Mouse (Mus musculus): ENCODE results near the gene Slc39a11. TPM values are rescaled to one million over a fixed set of nuclear protein-coding genes. Genes with fewer than 3 reads are reported as not detected.
"Not testable (repeated sequence)": the region's sequence is repeated elsewhere in the genome, so short reads cannot be mapped to it uniquely, and the experiment has no call there.

The Slc39a11 gene
- total RNA-seq, 2 experiments from 2014 or later, result 3.6 TPM

DNA sequence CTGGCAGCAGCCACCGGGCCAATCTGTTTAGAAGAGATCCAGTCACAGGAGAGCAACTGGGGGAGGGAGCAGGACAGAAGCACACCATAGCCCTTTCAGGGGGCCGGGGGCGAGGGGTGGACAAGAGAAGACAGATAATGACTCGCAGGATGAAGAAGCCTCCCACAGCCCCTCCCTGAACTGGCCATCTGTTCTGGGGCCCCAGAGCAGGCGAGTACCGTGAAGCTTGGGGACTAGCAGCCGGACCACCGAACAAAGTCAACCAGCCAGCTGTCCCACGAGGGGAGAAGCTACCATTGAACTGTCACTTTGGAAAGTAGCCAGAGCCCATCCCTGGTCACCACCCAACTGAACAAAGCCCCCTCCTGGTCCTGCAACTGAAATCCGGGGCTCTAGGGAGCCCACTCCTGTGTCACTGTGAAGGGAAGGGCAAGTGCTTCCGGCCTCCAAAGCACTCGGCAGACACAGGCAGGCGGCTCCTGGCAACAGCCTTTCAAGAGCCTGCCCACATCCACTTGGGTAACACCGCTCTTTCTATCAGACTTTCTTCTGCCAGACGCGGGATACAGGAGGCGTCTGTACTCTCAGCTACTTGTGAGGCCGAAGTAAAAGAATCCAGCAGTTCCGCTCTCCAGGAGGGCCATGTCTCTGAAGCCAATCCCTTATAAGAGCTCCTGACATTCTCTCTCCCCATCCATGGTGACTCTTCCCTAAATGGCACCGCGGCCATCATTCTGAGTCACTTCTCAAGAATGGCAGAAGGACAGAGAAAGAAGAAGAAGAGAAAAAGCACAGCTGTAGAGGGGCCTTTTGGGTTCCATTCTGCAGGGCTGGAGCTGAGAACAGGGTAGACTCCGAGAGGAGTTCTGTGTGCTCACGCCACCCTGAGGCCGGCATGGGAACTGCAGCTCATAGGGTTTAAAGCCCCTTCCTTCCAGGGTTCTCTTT lies 37.9 kb downstream of the Slc39a11 start:
- DNase-seq, result peak; percentile 47
- intact Hi-C loops (cut with DNase I; ENCODE audit: low total_unique reads), result loop anchor here (10.0 kb wide), 1 partner anchor 107 kb away; no protein-coding TSS in a partner anchor

DNA sequence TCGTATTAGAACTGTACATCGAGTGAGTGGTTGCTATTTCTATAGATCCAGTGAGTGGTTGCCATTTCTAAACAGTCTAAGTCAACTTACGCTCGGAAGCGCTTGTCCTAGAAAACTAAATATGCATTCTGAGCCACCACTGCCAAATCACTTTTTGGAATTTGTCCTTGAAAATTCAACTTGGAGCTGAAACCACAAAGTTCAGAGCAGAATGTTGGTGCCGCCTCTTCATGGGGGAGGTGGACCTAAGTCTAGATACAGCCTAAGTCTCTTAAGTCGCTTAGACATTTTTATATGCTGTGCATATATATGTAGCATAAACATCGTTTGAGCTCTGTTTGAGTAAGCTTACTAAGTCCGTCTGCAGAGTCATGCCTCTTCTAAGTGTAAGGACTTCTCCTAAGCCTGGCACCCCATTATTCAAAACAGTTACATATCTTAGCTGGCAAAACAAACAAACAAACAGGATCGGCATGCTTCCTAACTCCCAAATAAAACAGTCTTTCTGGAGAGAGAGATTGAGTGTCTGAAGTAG lies 38.7 kb downstream of the Slc39a11 start:
- intact Hi-C loops (cut with DNase I; ENCODE audit: low total_unique reads), result loop anchor here (10.0 kb wide), 1 partner anchor 106 kb away; no protein-coding TSS in a partner anchor
- DNase-seq, result no peak

DNA sequence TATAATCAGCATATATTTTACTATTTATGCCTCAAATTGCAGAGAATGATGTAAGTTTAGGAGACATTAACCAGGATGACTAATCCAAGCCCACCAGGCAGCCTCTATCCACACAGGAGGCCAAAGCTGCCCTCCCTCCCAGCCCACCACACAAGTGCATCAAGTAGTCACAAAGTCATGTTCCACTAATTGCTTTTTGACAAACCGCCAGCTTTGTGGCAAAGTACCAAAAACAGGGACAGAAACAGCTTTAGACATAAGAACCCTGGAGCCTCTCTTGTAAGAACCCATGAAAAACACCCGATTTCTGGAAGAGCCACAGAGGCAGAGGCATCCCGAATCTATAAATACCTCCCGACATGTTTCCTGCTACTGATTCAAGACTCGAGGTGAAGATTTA lies 39.6 kb downstream of the Slc39a11 start:
- no peak for DNase-seq
- intact Hi-C loops (cut with DNase I; ENCODE audit: low total_unique reads), result loop anchor here (10.0 kb wide), 1 partner anchor 105 kb away; no protein-coding TSS in a partner anchor

DNA sequence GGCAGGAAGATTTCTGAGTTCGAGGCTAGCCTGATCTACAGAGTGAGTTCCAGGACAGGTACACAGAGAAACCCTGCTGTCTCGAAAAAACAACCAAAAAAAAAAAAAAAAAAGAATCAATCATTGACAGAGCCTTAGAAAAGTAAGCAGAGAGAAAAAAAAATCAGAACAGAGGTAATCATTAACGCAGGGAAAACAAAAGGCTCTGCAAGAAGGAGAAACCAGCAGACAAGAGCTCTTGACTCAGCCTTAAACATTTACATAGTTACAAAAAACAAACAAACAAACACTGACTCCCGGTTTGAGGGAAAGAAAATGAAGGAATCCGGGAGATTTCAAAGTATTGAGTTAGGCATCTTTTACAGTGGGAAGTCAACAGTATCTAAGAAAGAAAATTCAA lies 40.3 kb downstream of the Slc39a11 start:
- DNase-seq, result no peak
- intact Hi-C loops (cut with DNase I; ENCODE audit: low total_unique reads), result no loop called here

DNA sequence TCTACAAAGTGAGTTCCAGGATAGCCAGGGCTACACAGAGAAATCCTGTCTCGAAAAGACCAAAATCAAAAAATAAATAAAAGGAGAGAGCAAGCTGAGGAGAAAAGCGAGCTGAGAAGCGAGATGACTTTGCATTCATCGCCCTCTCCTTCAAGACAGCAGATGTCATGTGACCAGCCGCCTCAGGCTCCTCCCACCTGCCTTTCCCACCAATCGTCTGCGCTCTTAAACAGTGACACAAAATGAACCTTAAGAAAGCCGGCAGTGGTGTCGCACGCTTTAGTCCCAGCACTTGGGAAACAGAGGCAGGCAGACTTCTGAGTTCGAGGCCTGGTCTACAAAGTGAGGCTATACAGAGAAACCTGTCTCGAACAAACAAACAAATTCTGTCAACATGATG lies 42.3 kb downstream of the Slc39a11 start:
- intact Hi-C loops (cut with DNase I; ENCODE audit: low total_unique reads), result no loop called here
- no peak for DNase-seq

DNA sequence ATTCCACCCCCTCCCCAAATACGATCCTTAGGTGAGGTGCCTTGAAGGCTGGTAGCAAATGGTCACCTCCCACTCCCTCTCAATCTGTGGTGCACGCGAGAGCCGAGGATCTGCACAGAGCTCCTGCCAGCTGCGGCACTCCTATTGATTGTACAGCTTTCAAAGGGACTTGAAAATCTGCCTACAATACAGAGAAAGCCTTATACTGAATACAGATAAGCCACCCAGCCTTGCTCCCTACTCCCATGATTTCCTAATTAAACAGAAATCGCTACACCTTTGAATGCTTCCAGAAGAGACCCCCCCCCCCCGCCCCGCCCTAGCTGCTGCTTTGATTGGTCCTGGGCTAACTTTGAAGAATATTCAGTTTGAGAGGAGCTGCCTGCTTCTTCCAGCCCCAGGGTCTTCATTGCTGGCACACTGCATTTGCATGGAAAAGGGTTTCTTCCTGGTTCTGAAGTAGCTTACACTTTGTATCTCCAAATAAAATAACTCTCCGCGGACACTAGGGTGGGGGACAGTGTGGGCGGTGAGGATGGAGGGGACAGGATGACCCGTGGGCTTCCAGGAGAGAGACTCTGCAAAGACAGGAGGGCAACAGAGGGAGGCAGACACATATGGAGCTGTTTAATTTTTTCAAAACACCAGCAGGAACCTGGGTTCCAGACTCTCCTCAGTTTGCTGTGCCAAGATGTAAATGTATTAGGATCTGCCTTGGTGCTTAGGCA lies 48.1 kb downstream of the Slc39a11 start:
- intact Hi-C loops (cut with DNase I; ENCODE audit: low total_unique reads), result no loop called here
- no peak for DNase-seq

DNA sequence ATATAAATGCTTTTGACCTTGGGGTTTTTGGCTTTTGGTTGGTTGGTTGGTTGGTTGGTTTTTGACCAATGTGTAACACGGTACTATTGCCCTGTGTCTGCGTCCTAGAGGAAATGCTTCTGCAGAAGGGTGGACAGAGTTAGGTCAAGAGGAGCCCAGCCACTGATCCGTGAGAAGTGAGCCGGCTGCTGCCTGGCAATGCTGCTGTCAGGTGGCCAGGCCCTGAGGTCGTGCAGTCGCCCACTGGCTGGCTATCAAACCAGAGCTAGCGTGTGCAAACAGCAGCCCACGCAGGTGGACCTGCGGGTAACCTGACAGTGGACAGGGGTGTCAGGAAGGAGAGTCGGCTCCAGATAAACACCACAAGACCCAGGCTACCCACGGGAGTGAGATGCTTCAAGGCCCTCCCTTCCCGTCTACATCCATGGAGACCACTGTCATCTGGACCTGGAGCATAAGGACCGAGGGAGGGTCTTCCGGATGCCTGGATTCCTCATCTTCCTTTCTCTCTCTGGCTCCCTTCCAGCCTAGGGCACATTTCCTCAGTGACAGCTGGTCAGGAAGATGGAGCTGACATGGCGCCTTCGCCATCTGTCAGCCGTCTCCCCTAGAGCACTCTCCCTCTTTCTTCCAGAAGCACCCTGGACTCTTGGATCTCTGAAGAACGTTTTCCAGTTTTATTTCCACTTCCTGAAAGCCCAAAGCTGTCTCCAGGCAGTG lies 49.2 kb downstream of the Slc39a11 start:
- intact Hi-C loops (cut with DNase I; ENCODE audit: low total_unique reads), result no loop called here
- DNase-seq, result no peak

DNA sequence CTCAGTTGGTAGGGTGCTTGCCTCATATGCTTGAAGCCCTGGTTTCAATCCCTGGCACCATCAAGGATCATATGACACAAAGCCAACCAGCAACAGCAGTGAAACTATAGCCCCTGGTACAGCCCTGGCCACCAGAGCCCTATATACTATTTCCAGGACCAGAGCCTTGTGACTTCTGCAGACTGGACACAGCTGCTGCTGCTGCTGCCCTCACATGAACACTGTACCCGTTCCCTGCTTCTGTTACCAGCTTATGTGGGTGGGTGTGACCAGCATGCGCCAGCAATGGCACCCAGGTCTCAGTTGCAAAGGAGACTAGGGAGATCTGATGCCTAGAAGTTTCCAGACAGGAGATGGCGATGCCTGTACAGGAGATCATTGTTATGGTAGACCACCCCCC lies 52.2 kb downstream of the Slc39a11 start:
- intact Hi-C loops (cut with DNase I; ENCODE audit: low total_unique reads), result no loop called here
- no peak for DNase-seq

DNA sequence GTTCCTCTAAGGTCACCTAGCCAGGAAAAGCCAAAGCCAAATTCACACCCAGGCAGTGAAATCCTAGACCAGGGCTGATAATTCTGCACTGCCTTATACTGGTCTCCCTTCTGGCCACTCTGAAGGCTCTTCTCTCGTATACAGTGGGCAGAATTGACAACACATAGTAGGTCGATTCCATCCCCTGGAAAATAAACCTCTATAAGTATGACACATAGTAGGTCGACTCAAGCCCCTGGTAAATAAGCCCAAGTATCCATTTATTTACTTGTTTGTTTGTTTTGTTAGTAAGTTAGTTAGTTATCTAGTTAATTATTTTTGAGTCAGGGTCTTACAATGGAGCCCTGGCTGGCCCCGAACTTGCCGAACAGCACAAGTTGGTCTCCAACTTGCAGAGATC lies 54.7 kb downstream of the Slc39a11 start:
- no peak for DNase-seq
- intact Hi-C loops (cut with DNase I; ENCODE audit: low total_unique reads), result no loop called here

DNA sequence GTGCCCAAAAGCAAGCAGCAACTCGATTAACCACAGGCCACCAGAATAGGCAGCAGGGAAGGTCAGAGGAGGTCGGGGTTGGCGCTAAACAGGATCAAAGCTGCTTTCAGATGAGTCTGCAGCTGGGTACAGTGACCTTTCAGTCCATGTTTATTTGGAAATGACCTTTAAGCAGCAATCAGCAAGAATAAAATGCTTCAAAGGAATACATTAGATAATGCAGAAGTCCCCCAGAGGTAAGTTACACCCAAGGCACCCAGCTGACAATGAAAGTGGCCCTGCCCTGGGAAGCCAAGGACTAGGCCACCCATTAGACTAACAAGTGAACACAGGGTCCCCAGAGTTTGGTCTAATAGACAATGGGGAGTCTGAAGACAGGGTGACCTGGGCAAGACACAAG lies 60.9 kb downstream of the Slc39a11 start:
- intact Hi-C loops (cut with DNase I; ENCODE audit: low total_unique reads), result no loop called here
- DNase-seq, result no peak

DNA sequence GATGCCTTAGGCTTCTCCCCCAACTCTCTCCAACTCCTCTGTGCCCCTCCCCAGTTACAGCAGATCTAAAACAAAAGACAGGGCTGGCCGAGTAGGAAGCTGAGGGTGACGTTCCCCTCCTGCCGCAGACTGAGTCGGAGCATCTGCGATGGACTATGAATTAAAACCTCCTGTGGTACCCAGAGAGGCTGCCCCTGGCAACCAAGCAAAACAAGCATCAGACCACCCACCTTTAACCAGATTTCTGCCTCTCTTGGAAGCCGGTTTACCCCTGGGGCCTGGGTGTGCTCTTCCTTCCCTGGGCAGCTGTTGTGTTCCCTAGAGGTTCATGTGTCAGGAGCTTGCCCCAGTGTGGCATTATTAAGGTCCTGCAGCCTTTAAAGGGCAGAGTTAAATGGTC lies 63.5 kb downstream of the Slc39a11 start:
- intact Hi-C loops (cut with DNase I; ENCODE audit: low total_unique reads), result no loop called here
- no peak for DNase-seq

DNA sequence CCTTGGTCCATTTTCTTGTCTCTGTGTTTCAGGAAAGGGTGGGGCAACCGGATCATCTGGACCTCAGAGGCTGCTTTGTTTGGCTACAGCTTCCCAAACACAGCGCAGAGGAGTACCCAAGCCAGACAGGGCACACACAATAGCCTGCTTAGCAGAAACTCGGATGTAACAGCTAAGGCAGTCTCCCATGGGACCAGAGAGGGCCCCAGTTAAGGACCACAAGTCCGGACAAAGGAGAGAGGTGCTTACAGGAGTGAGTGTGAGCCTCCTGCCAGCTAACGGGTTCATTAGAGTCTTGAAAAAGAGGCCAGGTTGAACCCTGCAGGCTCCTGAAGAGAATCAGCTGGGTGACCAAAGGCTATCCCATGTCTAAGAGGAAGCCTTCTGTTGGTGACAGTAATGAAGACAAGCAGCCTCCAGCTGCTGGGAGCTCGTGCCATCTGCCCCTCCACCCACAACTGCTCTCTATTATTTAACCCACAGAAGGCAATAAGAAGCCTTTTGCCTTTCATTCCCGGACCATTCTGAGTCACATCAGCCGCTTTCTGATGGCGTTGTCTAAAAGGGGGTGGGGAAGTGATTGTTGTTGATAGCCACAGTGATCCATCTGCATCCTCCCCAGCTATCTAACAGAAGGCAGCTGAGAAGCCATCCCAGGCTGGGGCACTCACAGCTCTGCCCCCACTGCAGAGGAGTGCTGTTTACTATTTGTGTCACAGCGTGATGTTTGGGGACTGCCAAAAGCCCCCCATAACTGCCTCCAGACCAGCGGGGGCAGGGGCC lies 65.8 kb downstream of the Slc39a11 start:
- intact Hi-C loops (cut with DNase I; ENCODE audit: low total_unique reads), result no loop called here
- no peak for DNase-seq

DNA sequence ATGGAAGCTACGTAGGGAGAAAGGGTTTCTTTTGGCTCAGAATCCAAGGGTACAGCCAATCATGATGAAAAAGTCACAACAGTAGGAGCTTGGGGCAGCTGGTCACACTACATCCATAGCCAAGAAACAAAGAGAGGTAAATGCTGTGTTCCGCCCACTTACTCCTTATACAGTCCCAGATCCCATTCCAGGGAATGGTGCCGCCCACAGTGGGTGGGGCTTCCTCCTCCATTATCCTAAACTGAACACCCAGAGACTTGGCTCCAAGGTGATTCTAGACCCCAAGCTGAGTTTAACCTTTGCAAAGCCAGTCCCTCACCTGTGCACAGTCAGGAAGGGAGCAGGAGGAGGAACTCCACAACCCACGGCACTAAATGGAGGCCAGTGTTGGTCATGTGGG lies 72.7 kb downstream of the Slc39a11 start:
- no peak for DNase-seq
- intact Hi-C loops (cut with DNase I; ENCODE audit: low total_unique reads), result no loop called here

DNA sequence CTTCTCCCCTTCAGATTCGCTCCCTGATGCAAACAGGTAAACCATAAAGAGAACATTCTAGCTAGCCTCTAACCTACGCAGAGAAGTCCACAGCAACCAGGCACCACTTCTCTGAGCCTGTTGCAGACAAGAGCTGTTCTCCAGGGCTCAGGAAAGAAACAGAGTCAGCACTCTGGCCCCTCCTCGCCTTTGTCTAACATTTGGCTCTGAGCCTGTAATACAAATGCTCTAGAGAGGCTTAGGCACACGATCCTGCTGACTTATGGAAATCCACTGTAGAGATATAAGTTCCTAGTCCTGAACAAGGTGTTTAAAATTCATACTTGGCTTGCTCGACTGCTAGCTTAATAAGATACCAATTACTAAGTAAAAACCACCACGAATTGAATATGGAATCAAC lies 77.2 kb downstream of the Slc39a11 start:
- no peak for DNase-seq
- intact Hi-C loops (cut with DNase I; ENCODE audit: low total_unique reads), result no loop called here

DNA sequence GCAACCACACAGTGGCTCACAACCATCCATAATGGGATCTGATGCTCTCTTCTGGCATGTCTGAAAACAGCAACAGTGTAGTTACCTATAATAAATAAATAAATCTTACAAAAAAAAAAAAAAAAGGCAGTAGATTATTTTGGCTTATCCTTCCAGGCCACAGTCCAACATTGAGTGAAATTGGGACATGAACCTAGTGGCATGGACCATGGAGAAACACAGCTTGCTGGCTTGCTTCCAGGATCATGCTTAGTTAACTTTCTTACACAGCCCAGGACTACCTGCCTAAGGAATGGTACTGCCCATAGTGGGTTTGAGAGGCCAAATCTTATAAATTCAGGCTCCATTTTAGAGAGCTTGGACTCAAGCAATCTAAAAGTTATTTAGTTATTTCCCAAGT lies 78.3 kb downstream of the Slc39a11 start:
- no peak for DNase-seq
- intact Hi-C loops (cut with DNase I; ENCODE audit: low total_unique reads), result no loop called here

DNA sequence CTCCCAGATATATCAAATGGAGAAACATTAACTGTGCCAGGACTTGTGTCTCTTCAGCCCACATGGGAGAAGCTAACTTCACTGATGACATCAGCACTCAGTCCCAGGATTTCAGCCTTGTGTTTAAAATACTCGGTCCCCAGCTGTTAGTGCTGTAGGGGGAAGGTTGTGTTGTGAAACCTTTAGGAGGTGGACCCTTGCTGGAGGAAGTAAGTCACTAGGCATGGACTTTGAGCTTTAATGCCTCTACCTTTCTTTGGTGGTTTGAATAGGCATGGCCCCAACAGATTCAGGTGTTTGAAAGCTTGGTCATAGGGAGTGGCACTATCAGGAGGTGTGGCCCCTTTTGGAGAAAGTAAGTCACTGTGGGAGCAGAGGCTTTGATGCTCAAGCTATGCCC lies 80.9 kb downstream of the Slc39a11 start:
- DNase-seq, result no peak
- intact Hi-C loops (cut with DNase I; ENCODE audit: low total_unique reads), result no loop called here

DNA sequence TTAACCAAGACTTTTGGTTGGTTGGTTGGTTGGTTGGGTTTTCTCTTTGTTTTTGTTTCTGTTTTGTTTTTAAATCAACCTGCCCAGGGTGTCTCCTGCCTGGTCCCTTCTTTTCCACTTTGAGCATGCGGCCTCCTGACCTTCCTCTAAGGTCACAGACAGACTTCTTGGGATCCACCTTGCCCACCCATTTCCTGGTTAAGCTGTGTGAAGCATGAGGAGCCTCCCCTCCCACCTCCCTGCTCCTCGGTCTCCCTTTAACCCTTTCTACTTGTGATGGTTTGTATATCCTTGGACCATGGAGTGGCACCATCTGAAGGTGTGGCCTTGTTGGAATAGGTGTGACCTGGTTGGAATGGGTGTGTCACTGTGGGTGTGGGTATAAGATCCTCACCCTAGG lies 82.0 kb downstream of the Slc39a11 start:
- DNase-seq; intact Hi-C loops (cut with DNase I; ENCODE audit: low total_unique reads): not testable (repeated sequence)

DNA sequence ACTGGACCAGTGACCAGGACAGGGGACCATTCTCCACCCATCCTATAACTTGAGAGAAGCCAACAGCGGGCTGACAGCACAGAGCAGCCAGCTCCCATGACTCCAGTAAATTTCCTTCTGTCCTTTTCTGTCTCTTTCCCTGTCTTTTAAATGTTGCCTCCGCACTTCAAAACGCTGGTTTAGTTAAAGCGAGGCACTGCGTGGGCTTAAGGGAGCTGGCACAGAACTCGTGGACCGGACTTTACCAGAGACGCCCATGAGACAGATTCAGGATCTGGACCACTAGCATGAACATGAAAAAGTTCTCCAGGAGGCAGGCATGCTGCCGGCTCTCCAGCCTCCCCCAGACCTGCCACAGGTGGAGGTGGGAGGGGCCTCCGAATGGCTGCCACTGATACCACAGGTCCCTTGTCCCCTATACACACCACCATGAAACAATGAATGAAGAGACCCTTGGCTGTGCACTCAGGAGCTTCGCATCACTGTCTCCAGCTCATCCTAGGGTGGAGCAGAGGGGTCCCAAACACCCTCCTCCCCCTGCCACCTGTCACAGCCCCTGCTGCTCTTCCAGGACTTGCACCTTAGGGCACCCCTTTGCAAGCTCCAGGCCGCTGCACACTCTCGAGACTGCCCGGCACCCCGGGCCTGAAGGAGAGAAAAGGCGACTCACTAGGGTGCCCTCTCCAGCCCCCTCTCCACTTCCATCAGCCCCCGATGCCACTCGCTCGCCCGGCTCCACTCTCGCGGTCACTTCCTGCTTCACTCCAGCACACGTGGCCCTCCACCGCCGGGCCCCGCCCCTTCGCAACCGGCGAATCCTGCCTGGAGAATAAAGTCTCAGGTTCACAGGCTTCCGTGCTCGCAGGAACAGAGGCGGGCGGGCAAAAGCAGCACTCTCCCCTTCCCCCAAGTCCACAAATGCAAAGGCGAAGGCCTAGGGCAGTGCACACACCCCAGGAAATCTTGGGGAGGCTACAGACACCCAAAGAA lies 84.6 kb downstream of the Slc39a11 start:
- peak; percentile 83 for DNase-seq
- intact Hi-C loops (cut with DNase I; ENCODE audit: low total_unique reads), result no loop called here
